Mouse (Mus musculus) spleen, postnatal 10 days (tissue): ENCODE data around the gene Ddr2.
A peak's percentile ranks its signal among the peaks of the same experiment; 100 is the strongest.

Experiments used
- DNase-seq, 2 experiments: peaks; one replicate each; pipeline ENCODE4 v3.0.0; 2021 to 2022; ENCODE audit warnings: low spot score in 2 of 2

Gene Ddr2

GRCm38 (mm10) chr1:169948280-169948679 lies 162.3 kb downstream of the Ddr2 start:
- no peak for DNase-seq

GRCm38 (mm10) chr1:169947654-169948053 lies 162.9 kb downstream of the Ddr2 start:
- no peak for DNase-seq

GRCm38 (mm10) chr1:169946004-169946403 lies 164.6 kb downstream of the Ddr2 start:
- DNase-seq = no peak

- DNase-seq = peak in 1 of 2 experiments; percentile 57
Observed at GRCm38 (mm10) chr1:169939345-169939744, 171.2 kb downstream of the Ddr2 start.

GRCm38 (mm10) chr1:169934005-169934725 lies 176.4 kb downstream of the Ddr2 start:
- peak in 1 of 2 experiments; percentile 54 for DNase-seq

- no peak for DNase-seq
Observed at GRCm38 (mm10) chr1:169932122-169932746, 178.3 kb downstream of the Ddr2 start.

- DNase-seq = no peak
Observed at GRCm38 (mm10) chr1:169931698-169932097, 178.9 kb downstream of the Ddr2 start.

GRCm38 (mm10) chr1:169928454-169928971 lies 182.0 kb downstream of the Ddr2 start, which contains the start of gene Ccdc190:
TSS of gene Ccdc190 (plus strand) at chr1:169928648.
- no peak for DNase-seq

- no peak for DNase-seq
Observed at GRCm38 (mm10) chr1:169927753-169928369, 182.7 kb downstream of the Ddr2 start.

- no peak for DNase-seq
Observed at GRCm38 (mm10) chr1:169924567-169924966, 186.0 kb downstream of the Ddr2 start.
